Mouse (Mus musculus) stomach, postnatal 0 days (tissue): ENCODE data around the gene Larp6.

Experiments used
- CTCF ChIP-seq: IDR thresholded peaks from 2 replicates; pipeline ENCODE4 v1.5.1; 2016; ENCODE audit warnings: antibody characterized with exemption, low read depth, mild to moderate bottlenecking, moderate library complexity
- EP300 ChIP-seq: optimal IDR thresholded peaks from 2 replicates; pipeline ENCODE3; 2016; ENCODE audit warnings: antibody characterized with exemption

DNA sequence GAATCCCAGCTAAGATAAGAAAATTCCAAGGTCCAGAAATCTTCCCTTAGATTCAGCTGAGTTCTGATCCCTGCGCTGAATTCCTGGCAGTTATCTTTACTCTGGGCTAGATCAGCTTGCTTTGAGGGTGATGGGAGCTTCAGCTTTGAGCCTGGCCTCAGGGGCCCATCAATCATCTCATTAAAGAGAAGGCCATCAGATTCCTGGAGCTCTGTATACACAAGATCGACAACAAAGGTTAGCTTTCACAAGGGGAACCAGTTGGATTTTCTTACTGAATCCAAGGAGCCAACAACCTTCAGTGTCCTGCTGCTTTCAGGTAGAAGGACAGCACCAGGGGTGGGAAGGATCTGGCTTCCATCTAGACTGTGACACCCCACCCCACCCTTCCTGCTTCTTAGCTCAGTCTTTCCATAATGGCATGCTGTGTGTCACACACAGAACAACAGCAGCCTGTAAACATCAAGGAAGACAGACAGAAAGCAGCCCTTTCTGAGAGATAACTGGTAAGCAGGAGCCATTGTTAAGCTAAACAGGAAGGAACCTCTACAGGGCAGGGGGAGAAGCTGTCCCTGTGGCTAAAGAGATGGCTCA lies 74.8 kb downstream of the Larp6 start:
- no peak for TF ChIP-seq CTCF
- no peak for TF ChIP-seq EP300
